Mouse (Mus musculus) c-Kit-positive CD71-positive TER-119-negative erythroid progenitor cells, embryonic 14.5 days (primary cell): Measurements from ENCODE around the gene Allc.
A peak's percentile ranks its signal among the peaks of the same experiment; 100 is the strongest.

Source experiments
- DNase-seq: peaks from one replicate; pipeline ENCODE4 v3.0.0-alpha.2; 2013; ENCODE audit warnings: low read depth

Gene Allc

DNA sequence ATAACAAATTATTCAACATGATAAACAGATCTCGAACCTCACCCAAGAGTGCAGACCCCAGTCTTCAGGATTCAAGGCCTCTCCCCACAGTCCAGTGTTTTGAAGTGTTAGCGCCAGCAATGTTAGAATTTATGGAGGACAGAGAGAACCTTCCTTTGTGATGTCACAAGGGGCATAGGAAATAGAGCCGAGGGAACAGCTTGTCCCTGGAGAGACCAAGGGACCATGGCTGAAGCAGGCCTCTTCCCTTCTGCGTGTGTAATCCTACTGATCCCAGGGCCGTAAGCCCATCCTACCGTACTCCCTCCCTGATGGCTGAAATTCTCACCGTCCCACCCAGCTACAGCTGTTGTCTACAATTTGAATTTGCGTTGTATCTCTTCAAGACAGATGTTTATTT lies at the start of gene Allc:
Gene Allc (minus strand): TSS at position 101 of the 400 bp plus-strand sequence.
- DNase-seq = no peak

DNA sequence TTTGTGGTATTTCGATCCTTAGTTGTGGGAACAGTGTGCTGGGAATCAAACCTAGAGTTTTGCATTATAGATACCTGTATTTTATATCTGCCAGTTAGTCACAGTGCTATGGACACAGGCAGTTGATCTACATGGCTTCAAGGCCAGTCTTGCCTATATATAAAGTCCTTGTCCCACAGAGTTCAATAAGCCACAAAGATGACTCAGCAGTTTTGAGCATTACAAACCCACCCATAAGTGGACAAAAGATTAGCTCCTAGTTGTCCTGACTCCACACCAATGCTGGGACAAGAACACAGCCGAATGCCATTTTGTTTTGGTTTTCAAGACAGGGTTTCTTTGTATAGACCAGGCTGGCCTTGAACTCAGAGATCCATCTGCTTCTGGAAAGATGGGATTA lies 46.1 kb upstream of the Allc start:
- DNase-seq = no peak

DNA sequence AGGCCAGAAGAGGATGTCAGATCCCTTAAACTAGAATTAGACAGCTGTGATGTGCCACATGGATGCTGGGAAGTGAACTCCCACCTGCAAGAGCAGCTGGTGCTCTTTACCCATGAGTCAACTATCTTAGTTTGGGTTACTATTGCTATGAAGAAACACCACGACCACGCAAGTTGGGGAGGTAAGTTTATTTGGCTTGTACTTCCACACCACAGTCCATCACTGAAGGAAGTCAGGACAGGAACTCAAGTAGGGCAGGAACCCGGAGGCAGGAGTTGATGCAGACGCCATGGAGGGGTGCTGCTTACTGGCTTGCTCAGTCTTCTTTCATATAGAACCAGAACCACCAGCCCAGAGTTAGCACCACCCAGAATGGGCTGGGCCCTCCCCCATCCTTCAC lies 44.8 kb upstream of the Allc start:
- no peak for DNase-seq

DNA sequence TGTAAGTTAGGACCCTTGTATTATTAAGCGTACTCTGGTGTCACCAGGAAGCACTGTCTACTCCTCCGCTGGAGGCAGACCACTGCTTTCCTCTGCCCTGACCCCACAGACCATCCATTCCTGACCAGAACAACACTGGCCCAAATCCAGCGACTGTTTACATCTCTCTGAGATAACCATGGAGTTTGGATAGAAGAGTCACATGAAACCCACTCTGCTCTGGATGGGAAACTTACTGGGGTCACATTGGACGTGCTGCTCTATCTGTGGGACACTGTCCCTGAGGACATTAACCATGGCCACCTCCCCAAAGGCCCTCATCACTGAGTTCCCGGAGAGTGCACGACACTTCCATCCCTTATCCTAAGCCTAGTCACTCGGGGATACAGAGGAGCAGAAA lies 43.1 kb upstream of the Allc start:
- DNase-seq = no peak

DNA sequence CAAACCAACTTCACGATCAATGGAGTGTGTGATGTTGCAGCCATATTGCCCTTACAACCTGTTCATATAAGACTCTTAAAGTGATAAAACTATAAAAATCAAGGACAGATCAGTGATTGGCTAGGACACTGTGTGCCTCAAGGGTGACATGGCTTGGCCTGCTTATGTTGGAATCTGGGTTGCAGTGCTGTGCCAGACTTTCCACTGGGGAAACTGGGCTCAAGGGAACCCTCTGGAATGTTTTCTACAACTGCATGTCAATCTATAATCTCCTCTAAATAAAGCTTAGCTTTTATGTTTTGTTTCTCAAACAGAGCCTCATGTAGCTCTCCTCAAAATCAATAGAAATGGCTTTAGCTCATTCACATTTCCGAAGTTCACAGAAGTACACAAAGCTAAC lies 41.9 kb upstream of the Allc start:
- DNase-seq = no peak

DNA sequence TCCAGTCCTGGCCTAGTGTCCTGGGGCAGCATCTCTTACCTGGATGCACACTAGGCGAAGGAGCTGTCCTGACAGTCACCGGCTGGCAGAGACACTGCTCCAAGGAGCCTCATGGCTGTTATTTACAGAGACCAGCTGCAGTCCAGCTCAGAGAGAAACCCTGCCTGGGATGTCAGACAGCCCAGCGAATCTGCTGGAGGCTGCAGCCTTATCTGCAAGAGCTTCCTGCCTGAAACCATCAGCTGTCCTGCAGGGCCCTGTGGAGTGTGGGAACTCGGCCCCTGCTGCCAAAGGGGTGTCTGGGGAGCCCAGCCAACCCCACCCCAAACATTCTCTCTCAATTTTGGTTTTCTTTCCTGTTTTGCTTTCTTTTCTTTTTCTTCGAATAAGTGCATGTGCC lies 40.9 kb upstream of the Allc start, which contains the start of gene Colec11:
Gene Colec11 (minus strand): TSS at position 183 of the 400 bp plus-strand sequence.
- DNase-seq = no peak

DNA sequence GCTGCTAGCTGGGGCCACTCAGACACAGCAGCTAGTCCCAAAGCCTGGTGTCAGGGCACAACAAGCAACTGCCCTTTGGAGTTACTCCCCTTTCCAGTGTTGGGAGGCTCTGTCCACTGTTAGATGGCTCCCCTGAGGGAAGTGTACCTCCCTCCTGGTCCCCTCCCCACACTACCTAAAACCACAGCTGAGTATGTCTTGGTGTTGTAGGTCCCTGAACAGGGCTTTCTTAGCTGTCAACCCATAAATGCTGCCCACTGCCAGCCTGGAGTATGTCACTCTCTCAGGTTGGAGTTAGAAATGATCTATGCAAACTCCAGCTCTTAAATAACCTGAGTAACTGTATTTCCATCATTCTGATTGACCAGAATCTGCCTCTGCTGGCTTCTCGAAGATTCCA lies 40.3 kb upstream of the Allc start:
- no peak for DNase-seq

DNA sequence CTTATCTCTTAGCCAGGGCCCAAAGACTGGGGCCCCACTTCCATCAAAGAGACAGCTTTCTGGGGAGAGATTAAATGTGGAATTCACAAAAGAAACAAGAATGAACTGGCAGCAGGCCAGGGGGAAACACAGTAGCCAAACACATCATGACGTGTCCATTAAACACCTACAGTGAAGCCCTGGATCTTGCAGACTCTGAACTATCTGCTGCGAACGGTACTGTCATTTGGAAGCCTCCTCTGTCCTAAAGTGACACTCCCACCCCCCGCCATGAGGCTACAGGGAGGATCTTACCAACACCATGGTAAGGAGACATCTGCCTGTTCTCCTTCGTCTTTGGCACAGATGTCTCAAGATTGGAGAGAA lies 39.8 kb upstream of the Allc start:
- no peak for DNase-seq

DNA sequence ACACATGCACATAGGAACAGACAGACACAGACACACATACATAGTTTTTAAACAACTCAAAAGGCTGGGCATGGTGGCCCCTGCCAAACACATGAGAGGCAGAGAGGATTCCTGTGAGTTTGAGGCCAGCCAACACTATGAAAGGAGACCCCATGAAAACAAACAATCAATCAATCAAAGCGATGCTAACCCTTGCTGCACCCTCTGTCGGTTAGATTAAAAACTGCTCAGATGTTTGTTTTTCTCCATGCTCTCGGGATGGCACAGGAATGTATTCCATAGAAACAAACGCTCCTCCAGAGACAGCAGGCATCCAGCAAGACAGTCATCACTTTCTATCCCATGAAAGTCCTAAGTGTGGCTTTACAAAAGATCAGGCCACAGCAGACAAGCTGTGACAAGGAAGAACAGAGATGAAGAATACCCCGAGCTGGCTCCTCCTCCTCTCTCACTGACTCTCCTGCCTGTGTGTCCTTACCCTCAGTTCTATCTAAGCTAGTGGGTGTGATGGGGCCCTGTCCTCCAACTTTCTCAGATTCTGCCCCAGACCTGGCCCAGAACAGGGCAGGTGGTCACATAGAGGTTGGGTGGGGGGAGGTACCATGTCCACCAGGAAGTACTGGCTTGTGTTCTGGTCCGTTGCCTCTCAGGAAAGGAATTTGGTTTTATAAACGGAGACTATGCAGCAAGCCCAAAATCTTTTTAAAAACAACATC lies 39.3 kb upstream of the Allc start:
- no peak for DNase-seq

DNA sequence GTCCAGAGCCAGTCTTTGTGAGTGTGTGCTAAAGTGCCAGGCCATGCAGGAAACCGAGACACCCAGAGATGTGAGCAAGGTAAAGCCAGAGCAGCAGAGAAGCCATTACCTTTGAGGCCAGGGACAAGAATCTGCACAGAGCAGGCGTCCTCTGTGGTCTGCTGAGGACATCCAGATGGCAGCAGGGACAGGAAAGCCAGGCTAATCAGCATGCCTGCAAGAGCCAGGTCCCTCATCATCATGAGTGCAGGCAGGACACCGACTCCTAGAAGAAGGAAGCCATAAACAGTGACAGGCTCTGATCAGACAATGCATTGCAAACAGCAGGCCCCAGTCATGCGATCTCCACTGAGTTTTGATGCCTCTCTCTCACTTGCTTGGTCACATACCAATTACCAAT lies 35.0 kb upstream of the Allc start:
- no peak for DNase-seq

DNA sequence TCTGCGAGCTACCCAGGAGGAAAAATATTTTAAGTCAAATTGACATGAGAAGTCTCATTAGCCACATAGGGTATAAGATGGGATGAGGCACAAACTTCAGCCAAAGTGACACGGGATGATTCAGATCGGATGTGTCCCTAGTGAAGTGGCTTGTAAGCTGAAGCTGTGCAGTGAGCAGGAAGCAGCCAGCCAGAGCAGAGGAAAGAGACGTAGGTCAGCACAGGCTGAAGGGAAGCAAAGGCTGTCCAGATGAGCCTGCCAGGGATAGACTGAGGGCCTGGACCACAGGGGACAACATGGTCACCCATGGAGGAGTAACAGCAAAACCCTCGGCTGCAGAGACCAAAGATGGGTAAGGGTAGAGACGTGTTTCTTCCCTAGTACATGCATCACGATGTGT lies 32.1 kb upstream of the Allc start:
- no peak for DNase-seq

DNA sequence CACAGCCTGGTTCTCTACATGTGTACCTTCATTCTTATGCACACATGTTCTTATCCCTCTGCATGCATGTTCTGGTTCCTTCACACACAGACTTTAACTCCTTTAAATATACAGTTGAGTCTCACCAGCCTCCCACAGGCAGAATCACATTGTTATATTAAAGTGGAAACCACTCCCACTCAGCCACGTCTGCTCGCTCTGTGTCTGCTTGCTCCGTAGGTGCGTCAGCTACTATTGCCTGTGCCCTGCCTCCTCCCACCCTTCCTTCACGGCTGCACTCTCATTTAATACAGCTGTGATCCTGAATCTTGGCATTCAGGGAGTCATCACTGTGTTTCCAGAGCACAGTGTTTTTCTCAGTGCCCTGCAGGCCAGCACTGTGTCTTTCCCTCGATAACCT lies 30.1 kb upstream of the Allc start:
- no peak for DNase-seq

DNA sequence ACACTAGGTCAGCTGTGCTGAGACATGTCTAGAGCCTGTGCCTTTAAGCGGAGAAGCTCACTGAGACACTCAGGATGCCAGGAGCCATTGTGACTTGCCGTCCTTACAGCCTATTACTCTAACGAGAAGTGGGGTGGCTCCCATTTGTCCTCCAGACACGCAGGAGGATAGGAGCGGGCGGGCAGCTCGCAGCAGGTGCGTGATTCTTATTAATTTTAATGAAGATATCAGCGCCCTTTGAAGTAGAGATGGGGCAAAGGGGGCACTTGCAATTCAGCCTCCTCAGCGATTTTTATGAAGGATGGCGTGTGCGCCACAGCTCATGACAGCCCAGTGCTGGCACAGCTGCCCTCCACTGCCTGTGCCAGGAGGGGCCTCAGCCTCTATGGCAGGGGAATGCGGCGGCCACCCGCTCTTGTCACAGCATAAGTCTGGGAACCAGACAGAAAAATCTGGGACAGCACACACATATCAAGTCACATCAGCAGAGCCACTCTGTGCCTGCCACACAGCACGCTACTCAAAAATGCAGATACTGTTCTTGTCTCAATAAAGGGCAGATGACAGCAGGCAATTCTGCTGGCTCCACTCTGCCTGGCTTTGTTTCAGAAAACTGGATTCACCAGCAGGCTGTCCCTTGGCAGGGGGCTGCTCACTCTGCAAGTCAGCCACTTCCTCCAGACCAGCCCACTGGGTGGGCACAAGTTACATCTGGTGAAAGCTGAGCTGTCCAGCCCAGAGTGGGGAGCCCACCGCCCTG lies 25.4 kb upstream of the Allc start:
- DNase-seq = no peak

DNA sequence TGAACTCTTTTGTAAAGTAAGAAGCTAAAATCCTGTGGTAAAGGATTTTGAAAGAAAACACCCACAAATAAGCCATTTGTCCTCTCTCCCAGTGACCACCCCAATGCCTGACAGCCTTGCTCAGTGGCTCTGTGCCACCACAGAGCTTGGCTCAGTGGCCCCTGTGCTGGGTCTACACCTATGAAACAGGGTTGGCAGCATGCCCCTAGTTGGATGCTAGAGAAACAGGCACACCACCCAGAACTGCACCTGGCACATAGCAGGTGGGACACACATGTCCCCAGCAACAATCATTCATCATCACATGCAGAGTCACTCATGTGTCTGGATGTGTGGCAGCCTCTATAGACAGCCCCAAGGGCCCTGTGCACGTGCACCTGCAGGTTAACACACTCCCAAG lies 21.2 kb upstream of the Allc start:
- no peak for DNase-seq

DNA sequence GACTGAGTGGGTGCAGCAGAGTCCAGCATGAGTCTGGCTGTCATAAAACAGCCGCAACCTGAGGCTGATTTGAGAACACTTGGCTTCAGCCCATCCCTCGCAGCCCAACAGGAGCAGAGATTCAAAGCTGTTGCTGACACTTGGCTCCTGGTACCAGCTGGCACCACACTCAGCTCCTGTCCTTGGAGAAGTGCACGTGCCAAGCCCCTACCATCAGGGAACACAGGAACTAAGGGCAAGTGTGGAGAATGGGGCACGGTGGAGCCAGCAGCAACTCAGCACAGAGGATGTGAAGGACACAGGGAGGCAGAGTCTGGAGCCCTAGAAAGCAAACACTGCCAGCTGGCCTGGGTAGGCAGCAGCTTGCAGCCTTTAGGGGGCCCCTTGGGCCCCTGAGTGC lies 19.9 kb upstream of the Allc start:
- no peak for DNase-seq

DNA sequence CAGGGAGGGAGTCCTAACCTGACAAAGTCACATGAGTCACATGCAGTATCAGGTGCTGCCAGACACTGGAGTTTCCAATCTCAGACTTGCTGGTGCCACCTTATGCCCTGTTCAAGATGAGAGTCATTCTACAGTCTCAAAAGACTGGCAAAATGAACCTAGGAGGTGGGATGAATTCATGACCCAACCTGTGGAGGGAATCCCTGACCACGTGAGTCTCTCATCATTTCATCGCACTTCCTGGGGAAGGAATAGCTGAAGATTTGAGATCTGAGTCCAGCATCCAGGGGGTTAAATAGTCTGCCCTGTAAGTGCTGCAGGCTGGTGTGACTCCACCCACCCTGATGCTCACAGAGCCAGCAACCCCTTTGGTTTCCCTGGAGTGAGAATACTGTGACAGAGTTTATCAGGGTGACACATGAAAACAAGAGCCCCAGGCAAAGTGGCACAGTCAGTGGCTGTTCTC lies 16.2 kb upstream of the Allc start:
- no peak for DNase-seq

DNA sequence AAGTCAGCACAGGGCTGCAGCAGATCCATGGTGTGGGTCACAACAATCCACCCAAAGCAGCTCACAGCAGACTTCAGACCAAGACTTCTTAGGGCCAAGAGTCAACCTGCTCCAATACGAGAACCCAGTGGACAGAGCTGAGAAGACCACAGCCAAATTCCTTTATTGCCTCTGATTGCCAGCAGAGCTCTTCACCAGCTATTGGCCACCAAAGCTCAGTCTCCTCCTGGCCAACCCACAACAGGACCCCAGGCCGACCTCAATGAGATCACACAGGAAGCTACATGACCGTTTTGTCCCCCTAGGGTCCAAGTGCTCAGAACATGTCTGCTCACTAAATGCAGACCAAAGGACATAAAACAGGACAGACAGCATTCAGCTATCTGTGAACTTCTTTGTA lies 15.8 kb upstream of the Allc start:
- DNase-seq = no peak

DNA sequence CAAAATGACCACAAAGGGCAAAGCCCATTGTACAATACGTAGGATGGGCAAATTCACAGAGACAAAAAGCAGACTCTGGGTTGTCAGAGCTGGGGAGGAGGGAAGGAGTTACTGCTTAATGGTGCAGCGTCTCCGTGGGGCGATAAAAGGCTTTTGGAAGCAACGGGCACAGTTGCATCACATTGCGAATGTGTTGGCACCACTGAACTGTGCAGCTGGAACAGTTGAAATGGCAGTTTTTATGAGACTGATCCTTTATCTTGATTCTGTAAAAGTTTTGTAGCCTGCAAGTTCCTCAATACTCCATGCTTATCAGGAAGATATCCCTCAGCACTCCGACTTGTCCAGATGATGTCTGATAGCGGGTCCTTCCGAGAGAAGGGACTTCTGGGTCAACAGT lies 15.4 kb upstream of the Allc start:
- no peak for DNase-seq

DNA sequence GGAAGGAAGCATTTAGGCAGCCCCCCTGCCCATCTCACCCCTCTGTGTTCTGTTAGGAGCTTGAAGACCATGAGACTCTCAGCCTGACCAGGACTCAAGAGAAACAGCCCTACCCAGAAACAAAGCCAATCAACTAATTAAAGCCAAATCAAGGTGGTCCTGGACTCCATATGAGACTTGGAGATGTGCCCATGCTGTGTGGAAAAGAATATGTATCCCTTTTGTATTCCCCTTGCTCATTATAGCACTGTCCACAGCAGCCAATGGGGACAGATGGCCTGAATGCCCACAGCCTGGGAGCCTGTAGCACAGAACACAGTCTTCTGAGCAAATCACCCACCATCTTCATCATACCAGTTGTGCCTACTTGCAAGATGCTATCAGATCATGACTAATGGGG lies 14.5 kb upstream of the Allc start:
- no peak for DNase-seq

DNA sequence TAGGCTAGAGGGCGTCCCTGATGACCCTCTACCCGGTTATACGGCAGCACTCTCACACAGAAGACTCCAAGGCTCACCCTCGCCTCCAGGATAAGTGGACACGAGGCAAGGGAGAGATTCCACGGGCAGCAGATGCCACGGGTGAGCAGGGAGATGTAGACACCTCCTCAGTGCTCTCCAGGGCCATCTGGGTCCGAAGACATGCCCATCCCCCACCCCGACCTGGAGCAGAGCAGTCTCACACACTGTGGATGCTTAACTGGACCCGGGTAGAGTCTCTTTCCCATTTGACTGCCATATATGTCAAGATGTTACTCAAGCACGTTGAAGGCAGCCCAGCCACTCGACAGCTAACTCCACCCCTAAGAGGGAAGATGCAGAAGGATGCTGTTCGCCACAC lies 8.1 kb upstream of the Allc start:
- DNase-seq = no peak

DNA sequence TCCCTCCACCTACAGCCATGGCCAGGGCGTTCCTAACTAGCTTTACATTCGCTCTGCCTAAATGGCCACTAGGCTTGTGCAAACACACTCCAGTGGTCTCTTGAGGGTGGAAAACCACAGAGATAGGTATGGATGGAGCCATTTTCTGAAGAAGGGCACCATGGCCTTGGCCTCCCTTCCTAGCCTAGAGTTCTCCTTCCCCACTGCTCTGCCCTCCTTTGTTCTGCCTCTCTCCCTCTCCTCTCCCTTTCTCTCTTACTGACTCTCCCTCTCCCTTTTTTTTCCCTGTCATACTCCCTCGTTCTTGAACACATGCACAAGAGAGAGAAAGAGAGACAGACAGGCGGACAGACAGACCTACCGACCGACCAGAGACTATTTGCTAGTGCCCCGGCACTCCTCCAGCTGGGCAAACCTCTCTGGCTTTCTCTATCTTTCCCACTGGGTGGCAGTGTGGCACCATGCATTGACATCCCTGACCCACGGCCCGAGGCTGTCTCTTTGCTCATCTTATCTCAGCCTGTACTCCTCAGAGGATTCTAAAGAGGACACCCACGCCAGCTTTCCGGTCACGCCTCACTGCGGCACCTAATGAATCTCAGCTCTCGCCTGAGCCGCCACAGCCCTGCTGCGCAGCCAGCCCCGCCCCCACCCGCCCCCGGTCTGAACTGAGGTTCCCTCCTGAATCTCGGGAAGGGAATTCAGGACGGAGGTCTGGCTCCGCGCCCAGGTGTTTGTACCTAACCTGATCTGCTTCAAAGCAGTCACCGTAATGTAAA lies 7.0 kb upstream of the Allc start:
- peak; percentile 56 for DNase-seq

DNA sequence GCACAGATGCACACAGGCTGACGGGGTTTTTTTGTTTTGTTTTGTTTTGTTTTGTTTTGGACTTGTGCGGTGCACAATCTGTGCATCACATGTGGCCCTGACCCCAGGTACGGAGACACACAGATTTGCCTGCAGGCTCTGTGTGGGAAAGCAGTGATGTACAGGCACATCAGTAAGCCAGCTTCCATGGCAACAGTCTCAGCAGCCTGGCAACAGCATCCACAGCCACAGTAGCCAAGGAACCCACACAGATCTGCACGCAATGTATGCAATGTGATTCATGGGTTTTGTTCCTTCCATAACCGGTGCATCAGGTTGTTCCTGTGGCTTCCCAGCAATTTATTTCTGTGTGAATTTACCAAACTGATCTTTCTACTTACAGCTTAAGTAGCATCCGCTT lies 5.6 kb upstream of the Allc start:
- no peak for DNase-seq

DNA sequence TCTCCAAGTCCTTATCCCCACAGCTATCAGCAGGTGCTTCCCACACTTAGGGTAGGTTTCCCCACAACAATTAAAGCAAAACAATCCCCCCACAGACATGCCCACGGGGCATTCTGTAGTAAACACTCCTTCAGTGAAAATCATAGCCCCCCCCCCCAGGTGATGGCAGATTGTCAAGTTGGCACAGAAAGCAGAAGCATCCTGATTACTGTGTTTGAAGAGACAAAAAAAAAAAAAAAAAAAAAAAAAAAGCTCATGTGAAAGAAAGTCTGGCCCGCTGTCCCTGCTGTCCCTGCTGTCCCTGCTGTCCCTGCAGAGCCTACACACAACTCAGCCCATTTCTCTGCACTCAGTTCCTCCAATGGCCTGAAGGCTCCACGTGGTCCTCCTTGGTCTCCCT lies 1.7 kb upstream of the Allc start:
- DNase-seq = no peak
